Mouse (Mus musculus) ovary, postnatal 14 days (tissue): ENCODE measurements around the gene Ush2a.

Experiments used
- DNase-seq: peaks from one replicate; pipeline ENCODE4 v3.0.0; 2022; ENCODE audit warnings: low spot score

Gene Ush2a

DNA sequence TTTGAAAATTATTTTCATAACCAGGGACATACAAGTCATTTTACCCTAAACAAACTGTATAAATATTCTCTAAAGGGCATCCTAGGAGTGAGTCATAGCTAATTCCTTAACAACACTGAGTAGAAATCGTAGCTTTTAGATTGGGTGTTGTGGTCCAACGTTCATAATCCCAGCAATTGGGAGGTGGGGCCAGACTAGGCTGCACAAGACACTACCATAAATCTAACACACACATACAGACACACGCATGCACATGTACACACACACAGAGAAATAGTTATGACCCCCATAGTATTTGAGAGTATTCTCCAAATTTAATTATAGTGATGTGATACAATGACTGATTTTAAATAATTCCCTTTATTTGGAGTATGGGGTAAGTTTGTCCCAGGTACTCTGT is 125.5 kb downstream of the Ush2a start:
- no peak for DNase-seq

DNA sequence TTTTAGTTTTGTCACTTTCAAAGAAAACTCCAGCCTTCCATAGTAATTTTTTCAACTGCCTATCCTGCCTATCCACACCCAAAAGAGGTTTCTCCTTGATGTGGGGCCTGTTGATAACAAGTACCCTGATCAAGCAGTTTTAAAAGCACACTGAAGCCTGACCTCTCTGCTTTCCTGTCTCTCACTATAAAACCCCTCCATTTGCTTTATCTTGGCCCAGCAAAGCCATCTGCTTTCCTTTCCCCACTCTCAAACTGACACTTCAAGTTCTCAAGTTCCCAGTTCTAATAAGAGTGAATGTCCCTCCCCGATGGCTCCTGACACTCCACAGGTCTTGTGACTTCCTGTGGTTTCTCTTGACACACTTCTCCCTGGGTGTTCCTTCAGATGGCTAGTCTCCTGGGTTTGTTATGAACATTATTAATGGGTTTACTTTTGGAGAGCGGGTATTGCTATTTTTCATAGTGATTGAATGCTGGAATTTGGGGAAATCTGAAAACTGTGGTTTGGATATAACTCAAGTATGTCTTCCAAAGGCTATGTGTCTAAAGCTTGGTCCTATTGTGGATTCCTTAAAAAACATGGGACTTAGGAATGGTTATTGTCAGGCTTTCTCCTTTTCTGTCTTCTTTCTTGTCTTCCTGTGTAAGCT is 126.1 kb downstream of the Ush2a start:
- no peak for DNase-seq

DNA sequence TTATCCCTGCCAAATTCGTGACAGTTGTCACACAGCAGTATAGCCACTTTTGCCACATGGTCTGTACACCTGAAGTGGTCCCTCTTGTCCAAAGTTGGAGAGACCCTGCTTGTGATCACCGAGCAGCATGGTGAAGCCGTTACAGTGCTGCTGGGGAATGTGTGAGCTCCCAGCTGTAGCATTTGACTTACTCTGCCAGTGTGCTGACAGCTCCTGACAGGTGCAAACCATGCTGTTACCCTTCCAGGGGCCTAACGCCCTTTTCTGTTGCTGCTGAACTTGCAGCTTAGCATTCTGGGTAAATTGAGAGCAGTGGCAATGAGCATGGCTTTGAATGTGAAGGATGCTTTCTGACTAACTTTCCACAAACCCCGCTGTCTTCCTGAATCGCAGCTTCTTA is 128.3 kb downstream of the Ush2a start:
- DNase-seq, result no peak

DNA sequence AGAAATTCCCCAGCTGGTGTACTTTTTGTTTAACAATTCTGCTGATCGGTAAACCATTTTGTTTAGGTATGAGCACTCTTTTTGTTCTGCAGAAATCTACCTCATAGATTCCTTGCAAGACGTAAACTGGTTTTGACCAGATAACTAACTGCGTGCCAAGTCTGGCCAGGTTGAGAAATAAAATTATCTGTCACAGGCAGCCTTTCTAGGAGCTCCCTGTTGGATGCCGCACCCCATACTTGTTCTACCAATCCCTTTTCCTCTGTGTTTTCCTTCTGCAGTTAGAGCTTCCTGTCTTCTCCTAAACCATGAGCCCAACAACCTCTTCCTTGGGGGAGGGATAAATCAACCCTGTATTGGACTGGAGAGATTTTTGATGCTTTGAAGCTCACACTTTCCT is 145.4 kb downstream of the Ush2a start:
- DNase-seq, result no peak

DNA sequence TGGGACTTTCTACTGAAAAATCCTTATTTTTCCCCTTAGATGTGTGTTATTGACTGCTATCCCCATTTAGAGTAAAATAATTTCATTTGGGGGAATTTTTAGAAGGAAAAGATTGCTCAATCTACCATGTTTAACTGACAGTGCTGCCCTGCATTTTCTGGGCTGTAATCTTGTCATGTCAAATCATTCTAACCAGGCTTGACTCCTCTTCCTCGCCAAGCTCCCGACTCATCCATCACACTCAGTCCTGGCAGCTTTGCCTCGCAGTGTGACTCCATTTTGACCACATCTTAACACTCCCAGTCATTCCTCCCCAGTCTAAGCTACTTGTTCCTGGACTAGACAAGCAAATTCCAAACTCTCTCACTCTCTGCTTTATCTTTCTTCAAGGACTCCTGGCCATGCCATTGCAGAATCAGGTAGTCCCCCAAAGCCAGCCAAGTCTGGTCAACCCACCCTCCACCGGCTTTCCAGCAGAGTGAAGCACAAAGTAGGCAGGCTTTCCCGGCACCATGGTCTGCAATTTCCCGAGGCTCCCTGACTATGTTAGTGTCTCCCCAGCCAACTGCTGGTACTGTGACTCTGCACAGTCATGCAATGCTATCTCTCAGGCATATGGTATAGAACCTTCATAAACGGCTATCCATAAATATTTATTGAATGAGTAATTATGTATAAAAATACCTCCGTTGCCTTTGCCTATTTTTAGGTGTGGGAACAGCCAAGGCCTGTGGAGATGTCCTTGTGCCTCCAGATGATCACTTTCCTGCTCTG is 146.0 kb downstream of the Ush2a start:
- no peak for DNase-seq

DNA sequence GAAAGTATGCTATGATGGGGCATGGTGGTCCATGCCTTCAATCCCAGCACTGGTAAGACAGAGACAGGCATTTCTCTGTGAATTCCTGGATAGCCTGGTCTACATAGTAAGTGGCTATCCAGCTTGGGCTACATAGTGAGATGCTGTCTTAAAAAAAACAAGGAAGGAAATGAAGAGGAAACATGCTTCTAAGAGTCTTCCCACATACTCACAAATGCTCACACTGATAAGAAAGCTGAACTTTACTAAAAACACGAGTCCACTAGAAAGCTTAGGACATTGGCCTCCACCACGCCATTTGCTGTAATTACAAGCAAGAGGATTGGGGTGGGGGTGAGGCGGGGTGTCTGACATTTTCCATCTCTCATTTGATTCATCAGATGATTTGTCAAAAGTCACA is 148.7 kb downstream of the Ush2a start:
- no peak for DNase-seq

DNA sequence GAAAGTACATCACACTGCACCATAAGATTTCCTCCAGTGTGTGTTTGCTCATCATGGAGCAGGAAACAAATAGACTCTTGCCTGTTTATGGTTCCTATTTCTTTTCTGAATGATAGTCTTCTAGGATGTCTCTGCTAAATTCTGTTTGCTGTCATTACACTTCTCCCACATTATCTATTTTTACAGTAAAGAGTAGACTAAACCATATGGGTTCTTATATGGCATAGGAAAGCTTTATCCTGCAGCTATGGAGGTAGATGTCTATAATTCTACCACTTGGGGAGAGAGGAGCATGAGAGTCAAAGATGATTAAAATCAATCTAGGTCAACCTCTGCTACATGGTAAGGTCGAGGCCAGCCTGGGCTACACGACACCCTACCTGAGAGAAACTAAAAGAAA is 158.7 kb downstream of the Ush2a start:
- DNase-seq, result no peak

DNA sequence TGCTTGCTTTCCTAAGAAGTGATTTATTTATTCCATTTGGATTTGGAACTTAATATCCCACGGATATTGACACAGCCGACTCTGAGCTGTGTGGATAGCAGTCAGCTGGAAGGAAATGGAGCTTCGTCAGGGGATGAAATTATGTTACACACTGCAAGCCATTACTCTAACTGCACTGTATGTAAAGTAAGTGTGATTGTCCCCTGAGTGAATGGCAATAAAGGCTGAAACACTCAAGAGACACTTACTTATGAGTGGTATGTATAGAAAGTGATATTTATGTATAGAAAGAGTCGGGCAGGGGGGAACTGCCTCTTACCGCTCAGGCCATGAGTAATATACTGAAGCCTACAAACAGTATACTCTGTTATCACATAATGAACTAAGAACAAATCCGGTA is 166.3 kb downstream of the Ush2a start:
- no peak for DNase-seq

DNA sequence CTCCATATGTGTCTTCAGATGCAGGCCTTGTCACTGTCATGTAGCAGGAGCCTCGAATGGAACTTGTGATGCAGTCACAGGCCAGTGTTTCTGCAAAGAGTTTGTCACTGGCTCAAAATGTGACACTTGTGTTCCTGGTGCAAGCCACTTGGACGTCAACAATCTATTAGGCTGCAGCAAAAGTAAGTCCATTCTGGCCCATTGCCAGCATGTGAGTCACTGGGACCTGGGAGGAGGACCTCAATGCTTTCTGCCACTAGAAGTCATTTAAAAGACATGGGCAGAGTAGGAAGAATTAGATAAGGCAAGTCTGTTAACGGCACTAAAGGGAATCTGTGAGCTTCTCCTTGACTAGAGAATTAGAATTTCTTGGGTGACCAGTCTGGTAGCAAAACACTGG is 168.9 kb downstream of the Ush2a start:
- no peak for DNase-seq

DNA sequence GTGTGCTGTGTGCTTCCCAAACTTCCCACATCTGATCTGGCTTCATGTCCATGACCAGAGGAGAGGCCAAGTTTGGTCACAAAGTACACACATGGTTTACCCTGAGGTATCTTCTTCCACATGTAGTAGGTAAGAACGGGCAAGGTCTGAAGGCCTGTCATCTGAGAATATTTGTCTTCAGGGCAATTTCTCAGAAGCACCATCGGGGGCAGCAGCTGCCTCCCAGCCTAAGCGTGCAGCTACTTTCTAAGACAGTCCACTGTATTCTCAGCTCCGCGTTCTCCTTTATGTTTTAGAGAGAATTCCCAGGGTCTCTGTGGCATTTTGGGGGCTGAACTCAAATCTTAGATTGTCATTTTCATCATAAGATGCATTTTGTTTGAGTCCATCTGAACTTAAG is 186.1 kb downstream of the Ush2a start:
- DNase-seq, result no peak

DNA sequence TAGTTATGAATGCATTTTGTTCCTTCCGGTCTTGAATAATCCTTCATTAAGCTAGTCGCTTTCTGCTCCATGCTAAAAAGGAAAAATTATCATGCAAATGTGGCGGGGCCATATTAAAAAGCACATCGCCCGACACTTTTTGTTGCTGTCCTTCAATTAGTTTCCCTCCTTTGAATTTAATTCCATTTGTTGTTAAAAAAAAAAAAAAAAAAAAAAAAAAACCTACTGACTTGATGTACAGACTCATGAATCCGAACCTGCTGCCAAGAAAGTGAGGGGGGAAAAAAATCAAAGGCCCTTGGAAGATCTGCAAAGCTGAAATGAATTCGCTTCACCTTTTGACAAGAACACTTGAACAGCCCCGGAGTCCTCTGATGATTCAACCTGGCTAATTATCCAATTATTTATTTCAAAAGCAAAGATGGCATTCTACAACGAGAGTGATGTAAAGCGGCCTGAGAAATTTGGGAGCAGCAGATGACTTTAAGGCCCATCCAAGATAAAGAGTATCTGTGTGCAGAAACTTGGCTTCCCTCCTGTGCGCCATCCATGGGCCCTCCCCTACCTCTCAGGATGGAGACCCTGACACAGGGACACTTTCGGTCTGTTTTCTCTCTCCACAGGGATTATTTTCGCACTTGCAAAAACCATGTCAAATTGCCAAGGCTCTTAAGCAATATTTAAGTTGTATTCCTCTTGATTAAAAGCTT is 194.8 kb downstream of the Ush2a start:
- no peak for DNase-seq

DNA sequence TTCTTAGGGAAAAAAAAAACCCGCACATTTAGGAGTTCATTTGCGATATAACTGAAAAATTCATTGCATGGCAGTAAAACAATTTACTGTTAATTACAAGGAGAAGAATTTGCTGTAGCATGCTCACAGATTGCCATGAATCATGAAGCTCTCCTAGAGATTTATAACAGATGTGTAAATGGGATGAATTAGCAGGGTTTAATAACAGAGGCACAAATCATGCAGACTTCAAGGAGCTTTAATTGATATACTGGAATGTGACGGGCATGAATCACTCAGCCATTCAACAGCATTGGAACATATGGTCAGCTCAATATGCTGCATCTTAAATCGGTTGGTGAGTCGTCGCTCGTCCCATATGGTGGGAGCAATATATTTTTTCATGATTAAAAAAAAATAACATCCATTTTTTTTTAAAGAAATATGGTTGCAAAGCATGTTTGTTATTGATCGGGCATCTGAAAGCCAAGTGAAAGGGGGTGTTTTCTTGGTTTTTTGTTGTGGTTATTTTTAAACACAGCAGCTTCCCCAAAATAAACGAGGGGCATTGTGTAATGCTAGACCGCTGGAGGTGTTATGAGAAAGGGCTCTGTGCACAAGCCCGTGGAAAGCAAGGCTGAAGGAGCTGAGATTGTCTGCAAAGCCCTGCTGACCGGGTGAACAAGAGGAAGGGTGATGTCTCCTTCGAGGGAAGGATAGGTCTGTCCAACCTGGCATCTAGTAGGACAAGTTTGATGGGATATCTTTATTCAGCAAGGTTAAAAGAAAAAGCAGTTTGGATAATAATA is 195.6 kb downstream of the Ush2a start:
- no peak for DNase-seq

DNA sequence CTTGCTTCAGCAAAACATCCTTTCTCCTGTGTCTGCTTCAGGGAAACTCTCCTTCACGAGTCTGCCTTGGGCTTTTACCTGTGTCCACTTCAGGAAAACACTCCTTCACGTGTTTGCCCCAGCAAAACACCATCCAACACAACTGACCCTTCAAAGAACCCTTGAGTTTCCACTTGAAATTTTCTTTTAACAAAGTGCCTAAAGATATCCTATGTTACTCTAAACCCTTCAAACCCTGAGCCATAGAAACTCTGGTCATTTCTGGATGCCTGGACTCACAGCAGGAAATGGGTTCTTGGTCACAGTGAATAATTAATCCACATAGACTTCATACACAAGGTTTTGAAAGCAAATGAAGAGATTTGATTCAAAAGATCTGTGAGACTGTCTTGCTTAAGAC is 199.4 kb downstream of the Ush2a start:
- no peak for DNase-seq

DNA sequence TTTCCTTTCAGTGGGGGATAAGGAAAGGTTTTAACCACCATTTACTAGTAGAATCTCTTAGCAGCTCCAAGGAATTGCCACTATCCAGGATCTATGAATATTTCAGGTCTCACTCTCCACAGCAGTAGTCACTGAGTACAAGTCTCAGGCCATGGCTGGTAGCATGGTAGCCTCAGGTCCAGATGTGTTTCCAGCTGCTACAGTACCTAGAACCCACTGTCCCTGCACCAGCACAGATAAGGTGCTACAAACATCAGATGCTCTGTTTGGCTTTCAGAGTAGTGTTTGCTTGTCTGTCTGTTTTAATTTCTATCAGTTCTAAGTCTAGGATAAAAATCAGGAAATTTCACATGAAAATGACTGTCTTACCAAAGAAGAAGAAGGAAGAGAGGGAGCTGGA is 202.8 kb downstream of the Ush2a start:
- no peak for DNase-seq

DNA sequence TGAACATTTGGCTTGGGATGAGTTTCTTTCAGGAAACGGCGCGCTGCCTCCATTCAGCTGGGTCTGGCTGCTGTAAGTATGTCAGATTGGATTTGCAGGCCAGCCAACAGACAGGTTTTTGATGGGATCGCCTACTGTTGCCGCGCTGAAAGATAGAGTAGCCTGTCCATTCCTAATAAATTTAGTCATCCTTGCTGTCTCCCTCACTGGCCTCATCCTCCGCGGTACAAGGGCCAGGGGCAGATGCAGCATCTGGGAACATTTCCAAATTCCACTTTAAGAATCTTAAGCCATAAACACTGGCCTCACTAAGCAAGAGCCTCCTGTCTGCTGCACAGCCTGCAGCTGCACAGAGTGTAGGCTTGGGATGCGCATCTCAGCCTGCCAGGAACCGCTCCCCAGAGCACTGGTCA is 206.6 kb downstream of the Ush2a start:
- DNase-seq, result no peak

DNA sequence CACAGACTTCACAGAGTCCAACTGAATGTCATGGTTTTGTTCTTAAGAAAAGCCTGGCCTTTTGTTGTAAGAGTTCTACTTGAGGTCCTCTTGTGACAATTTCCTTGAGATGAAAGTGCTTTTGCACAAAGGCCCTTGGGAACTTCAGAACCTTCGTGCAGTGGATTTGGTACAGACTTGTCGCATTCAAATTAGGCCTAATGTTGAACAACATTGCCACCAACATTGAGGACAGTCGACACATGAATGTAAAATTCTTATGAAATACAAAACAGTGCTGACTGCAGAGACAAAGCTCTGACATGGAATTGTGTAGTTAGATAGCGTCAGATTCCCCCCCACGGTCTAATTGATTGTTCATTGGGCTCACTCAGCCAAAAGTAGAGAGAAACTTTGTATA is 243.1 kb downstream of the Ush2a start:
- no peak for DNase-seq

DNA sequence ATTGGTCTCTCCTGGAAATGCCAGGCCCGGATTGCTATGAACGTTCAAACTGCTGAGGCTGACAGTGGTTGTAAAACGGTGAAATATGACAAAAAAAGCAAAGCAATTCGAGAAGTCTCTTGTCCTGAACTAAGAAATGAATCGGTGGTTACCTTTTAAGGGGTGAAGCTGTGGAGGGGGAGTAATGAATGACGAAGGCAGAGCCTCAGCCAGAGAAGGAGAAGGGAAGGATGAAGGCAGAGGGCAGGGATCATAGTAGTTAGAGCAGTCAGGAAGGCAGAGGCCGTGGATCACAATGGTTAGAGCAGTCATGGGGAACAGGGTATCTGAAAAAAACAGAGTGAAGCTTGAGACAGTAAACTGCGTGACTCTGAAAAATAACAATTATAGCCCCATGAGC is 257.0 kb downstream of the Ush2a start:
- no peak for DNase-seq

DNA sequence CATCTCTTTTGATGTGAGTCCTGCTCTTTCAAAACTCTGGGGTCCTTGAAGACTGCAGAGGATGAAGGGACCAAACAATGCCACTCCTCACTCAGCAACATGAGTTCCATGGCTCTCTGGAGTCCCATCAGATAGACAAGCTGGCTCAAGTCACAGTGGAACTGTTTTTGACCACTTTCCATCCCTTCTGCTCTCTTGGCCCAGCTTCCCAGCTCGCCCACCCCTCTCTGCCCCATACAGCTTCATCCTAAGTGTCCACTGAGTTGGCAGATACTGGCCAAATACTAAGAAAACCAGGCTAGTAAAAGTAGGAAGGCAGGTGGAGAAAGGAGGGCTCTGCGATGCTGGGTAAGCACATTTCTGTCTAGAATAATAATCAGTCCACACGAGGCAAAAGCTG is 265.6 kb downstream of the Ush2a start:
- DNase-seq, result no peak

DNA sequence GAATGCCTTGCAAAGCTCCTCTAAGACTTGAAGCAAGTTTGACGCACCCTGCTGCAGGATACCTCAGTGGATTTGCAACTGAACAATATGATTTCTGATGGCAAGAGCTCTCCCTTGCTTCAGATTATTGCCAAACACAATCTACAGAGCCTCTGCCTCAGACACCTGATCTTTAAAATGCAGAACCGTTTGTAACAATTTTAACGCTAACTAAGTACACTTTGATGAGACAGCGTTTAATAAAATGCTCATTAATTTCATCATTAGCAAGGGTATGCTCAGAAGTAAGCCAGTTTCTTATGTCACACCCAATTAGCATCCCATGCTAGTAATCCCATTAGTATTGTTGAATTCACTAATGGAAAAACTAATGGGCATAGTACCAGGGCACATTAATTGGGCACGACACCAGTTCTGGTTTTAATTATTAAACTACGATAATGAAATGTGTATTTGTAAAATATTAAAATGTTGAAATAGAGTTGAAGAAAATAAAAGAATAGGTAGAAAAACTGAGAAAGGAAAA is 267.8 kb downstream of the Ush2a start:
- DNase-seq, result no peak

DNA sequence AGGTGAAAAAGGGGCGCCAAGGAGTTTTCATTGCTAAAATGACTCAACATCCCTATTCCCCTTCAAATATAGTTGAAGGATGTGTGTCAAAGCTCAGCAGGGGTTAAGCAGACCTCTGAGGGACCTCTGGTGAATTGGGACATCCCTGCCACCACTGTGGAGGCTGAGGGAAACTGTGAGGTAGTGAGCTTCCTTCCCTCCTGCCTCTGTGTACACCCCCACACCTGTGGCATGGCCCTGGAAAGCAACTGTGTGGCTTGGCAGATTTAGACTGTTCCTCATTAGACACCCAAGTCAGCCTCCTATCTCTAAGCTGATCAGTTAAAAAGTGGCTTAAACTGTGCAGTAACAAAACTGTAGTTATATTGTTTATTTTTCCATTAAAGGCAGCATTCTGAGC is 275.2 kb downstream of the Ush2a start:
- no peak for DNase-seq

DNA sequence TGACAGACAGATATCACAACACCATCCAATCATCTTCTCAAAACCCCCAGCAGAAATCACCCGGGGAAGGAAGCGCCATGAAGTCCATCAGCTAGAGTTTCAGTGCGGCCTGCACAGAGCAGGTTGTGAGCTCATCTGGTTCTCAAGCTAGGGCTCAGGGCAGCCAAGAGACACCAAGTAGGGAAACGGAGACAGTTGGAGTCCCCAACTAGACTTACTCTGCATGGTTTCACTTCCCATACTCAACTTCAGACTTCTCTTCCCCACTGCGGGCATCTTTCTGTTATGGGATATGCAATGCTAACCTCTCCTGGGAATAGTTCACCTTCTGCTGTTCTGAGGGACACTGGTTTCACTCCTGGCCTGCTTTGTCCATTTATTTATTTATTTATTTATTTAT is 277.8 kb downstream of the Ush2a start:
- no peak for DNase-seq

DNA sequence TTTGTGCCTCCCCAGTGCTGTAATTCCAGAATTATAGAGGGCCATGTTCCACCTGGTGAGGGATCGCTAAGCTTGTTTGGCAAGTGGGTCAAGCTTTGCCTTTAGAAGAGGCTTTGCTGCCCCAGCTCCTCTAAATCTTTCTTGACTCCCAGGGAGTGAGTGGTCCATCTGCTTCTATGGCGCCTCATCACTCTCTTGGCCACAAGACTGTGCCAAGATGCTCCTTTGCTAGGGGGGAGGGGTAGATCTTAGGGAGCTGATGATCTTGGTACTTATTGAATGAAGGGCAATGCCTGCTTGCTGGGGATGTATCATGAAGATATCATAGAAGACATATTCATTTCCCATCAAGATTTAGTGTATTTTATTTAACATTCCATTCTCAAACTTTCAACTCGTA is 279.7 kb downstream of the Ush2a start:
- DNase-seq, result no peak
